Mouse (Mus musculus): Measurements from ENCODE around the gene Tbl2. TPM values are rescaled to one million over a fixed set of nuclear protein-coding genes. Genes with fewer than 3 reads are reported as not detected.

The Tbl2 gene
- total RNA-seq, 4 experiments from 2014 or later = 8.5 to 12.2 (median 8.9) TPM

GRCm38 (mm10) chr5:135186231-135186620 lies 36.8 kb downstream of the Tbl2 start:
- no peak for DNase-seq (ENCODE audit: low spot score in 2 of 2)

DNA sequence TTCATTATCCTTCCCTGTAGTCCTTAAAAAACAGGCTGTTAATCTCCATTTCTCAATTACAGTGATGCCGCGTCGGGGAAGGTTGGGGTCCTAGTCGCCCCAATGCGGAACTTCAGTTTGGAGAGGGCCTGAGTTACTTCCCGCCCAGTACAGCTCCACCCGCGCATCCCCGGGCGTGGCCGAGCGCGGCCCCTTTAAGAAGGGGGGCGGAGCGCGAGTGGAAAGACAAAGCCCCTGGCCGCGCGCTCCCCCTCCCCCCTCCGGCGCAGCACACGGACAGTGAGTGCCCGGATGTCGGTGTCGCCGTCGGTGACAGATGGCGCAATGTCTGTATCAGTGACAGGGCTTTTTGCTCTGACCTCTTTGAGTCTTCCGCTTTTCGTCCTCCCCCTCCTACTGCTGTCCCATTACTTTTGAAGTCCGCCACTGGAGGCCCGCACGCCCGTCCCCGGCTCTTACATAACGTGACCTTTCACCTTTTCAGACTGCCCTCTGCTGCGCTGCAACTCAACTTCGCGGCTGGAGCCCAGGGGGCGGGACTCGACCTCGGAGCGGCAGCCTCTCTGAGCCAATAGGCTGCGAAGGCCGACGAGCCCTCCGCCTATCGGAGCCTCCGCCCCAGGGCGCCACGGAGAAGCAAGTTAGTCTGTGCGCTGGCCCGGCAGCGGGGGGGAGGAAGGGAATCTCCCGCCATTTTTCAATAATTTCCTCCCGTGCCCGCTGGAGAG lies 37.3 kb downstream of the Tbl2 start, which contains the start of gene Baz1b:
Gene Baz1b (plus strand): TSS at position 644 of the 728 bp plus-strand sequence.
- peak; percentile 99 for DNase-seq (ENCODE audit: low spot score in 2 of 2)

- peak; percentile 16 to 24 for DNase-seq (ENCODE audit: low spot score in 2 of 2)
Measured at GRCm38 (mm10) chr5:135187349-135188213, 38.1 kb downstream of the Tbl2 start.

- DNase-seq (ENCODE audit: low spot score in 2 of 2) = no peak
Measured at GRCm38 (mm10) chr5:135188214-135188554, 38.7 kb downstream of the Tbl2 start.

DNA sequence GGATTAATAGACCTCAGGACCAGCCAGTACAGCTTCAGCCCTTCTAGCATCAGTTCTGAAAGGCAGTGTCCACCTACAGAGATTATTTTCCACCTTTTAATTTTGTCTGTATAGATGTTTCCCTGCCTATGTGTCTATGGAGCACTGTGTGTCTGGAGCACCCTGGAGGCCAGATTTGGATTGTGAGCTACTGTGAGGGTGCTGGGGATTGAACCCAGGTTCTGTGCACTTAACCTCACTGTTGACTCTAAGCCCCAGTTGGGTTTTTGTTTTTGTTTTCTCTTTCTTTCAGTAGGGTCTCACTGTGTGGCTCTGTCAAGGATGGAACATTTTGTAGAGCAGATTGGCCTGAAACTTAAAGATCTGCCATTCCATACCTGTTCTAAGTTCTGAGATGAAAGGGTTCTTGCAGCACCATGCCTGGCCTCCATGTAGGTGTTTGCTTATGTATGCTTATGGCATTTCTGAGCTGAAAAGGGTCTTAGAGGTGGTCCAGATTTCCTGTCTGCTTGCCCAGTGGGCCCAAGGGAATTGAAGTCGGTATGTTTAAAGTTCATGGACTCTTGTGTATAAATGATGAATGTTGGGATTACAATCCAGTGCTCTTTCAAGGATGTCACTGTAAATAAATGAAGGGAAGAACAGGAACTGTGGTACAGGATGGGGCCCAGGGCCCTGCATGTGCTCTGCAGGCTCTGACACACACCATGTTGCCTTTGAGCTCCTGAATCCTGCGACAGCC lies 40.0 kb downstream of the Tbl2 start:
- DNase-seq (ENCODE audit: low spot score in 2 of 2) = no peak

GRCm38 (mm10) chr5:135191620-135192019 lies 42.2 kb downstream of the Tbl2 start:
- DNase-seq (ENCODE audit: low spot score in 2 of 2) = peak; percentile 24 to 29

DNA sequence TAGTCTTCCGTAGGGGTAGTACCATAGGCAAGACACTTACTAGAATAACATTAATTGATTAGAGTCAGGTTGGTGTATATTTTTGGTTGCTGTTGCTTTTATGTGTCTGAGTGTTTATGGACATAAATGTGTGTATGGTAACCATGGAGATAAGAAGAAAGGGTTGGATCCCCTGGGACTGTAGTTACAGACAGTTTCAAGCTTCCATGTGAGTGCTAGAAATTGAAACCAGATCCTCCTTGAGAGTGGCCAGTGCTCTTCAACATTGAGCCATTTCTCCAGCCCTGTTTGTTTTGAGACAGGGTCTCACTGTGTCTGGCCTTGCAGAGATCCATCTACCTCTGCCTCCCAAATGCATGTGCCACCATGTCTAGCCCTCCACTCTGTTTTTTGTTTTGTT lies 43.0 kb downstream of the Tbl2 start:
- no peak for DNase-seq (ENCODE audit: low spot score in 2 of 2)

GRCm38 (mm10) chr5:135196367-135196766 lies 46.9 kb downstream of the Tbl2 start:
- no peak for DNase-seq (ENCODE audit: low spot score in 2 of 2)

GRCm38 (mm10) chr5:135202763-135203162 lies 53.3 kb downstream of the Tbl2 start:
- no peak for DNase-seq (ENCODE audit: low spot score in 2 of 2)

GRCm38 (mm10) chr5:135208197-135208596 lies 58.7 kb downstream of the Tbl2 start:
- no peak for DNase-seq (ENCODE audit: low spot score in 2 of 2)

Small RNAs within 50 kb of the gene (microRNA-seq; reads per million reads assigned to microRNA genes)
- gene Gm25315 = not detected

Other genes with a start within 250 kb of the Tbl2 start
- not detected for gene Tmem270, start 242.9 kb upstream of the Tbl2 start, total RNA-seq (2022)
- gene Cldn13, start 234.1 kb upstream of the Tbl2 start, total RNA-seq (2022) = not detected
- gene Mettl27, start 217.3 kb upstream of the Tbl2 start, total RNA-seq (2022) = 1 to 10 TPM; 3.8 to 6.1 (median 4.4) TPM
- gene Cldn4, start 202.7 kb upstream of the Tbl2 start, total RNA-seq (2022) = not detected
- not detected for gene Cldn3, start 163.4 kb upstream of the Tbl2 start, total RNA-seq (2022)
- gene Abhd11, start 140.5 kb upstream of the Tbl2 start, total RNA-seq (2022) = 10 to 100 TPM; 38.5 to 54.3 (median 46.0) TPM
- gene Stx1a, start 126.2 kb upstream of the Tbl2 start, total RNA-seq (2022) = 1 to 10 TPM in 1 of 4 experiments, under 1 TPM in 3; 0.22 to 1.3 (median 0.39) TPM
- 10 to 100 TPM; 24.3 to 26.8 (median 25.8) TPM for gene Dnajc30, start 85.5 kb upstream of the Tbl2 start, total RNA-seq (2022)
- gene Bud23, start 84.7 kb upstream of the Tbl2 start, total RNA-seq (2022) = 10 to 100 TPM; 25.7 to 36.4 (median 29.8) TPM
- under 1 TPM in 3 of 4 experiments, not detected in 1; 0.31 to 0.56 (median 0.41) TPM for gene Vps37d, start 71.4 kb upstream of the Tbl2 start, total RNA-seq (2022)
- gene Mlxipl, start 59.8 kb upstream of the Tbl2 start, total RNA-seq (2022) = 10 to 100 TPM; 44.9 to 73.8 (median 51.6) TPM
- 10 to 100 TPM; 25.2 to 34.5 (median 28.4) TPM for gene Bcl7b, start 18.6 kb downstream of the Tbl2 start, total RNA-seq (2022)
- gene Baz1b, start 37.6 kb downstream of the Tbl2 start, total RNA-seq (2022) = 10 to 100 TPM; 34.2 to 36.5 (median 35.3) TPM
- gene Fzd9, start 101.6 kb downstream of the Tbl2 start, total RNA-seq (2022) = 10 to 100 TPM; 22.0 to 44.3 (median 33.9) TPM
- not detected for gene Fkbp6, start 200.4 kb downstream of the Tbl2 start, total RNA-seq (2022)
- gene Trim50, start 203.6 kb downstream of the Tbl2 start, total RNA-seq (2022) = not detected
- gene Nsun5, start 220.3 kb downstream of the Tbl2 start, total RNA-seq (2022) = 10 to 100 TPM in 1 of 4 experiments, 1 to 10 TPM in 3; 6.3 to 11.0 (median 8.0) TPM
- gene Pom121, start 244.9 kb downstream of the Tbl2 start, total RNA-seq (2022) = 10 to 100 TPM in 2 of 4 experiments, 1 to 10 TPM in 2; 8.9 to 11.0 (median 10.1) TPM